Mouse (Mus musculus) cerebellum, adult 2 months (tissue): ENCODE data around the gene Gm49380.

ENCODE experiments used
- CTCF ChIP-seq: fragments of 200-500 bp; IDR thresholded peaks from 2 replicates; pipeline ENCODE4 v1.5.1; 2011; ENCODE audit warnings: low read depth, mild to moderate bottlenecking, control low read depth, low read length, moderate library complexity, borderline replicate concordance; ENCODE audit not compliant: insufficient read depth
- POLR2A ChIP-seq: fragments of 200-500 bp; IDR thresholded peaks from 2 replicates; pipeline ENCODE4 v1.6.1; 2011; ENCODE audit warnings: low read length, control low read depth, borderline replicate concordance; ENCODE audit not compliant: insufficient read depth

GRCm38 (mm10) chr9:44066785-44067225, 46.5 kb downstream of the Gm49380 start, which contains the start of gene Usp2:
- TF ChIP-seq CTCF: peak; percentile 71; the same call in 1 of the 2 replicates
- TF ChIP-seq POLR2A: peak; percentile 79
